Mouse (Mus musculus) heart, embryonic 15.5 days (tissue): ENCODE measurements around the gene Las1l. TPM values are rescaled to one million over a fixed set of nuclear protein-coding genes. Genes with fewer than 3 reads are reported as not detected.
"Not testable (repeated sequence)": the region's sequence is repeated elsewhere in the genome, so short reads cannot be mapped to it uniquely, and the experiment has no call there.

Experiments
- ATAC-seq: fragments of 200-750 bp; cut with Nextera tagmentation; replicated peaks from 2 replicates; pipeline ENCODE4 v1.8.0; 2017; ENCODE audit warnings: low read depth, moderate TSS enrichment; ENCODE audit not compliant: insufficient number of reproducible peaks, insufficient read depth, low FRiP score
- H3K27ac ChIP-seq: fragments of 300-500 bp; sonication (generic); 2 replicates; pipeline ENCODE4 v1.5.1; 2015; ENCODE audit warnings: mild to moderate bottlenecking, inconsistent platforms
- H3K27me3 ChIP-seq: fragments of 300-500 bp; sonication (generic); 2 replicates; pipeline ENCODE4 v1.6.1; 2015; ENCODE audit warnings: inconsistent platforms
- H3K36me3 ChIP-seq: fragments of 300-500 bp; sonication (generic); 2 replicates; pipeline ENCODE4 v1.6.1; 2015; ENCODE audit warnings: mild to moderate bottlenecking, inconsistent platforms
- H3K4me1 ChIP-seq: fragments of 300-500 bp; sonication (generic); replicated peaks from 2 replicates; pipeline ENCODE4 v1.6.1; 2015; ENCODE audit warnings: inconsistent platforms
- H3K4me2 ChIP-seq: fragments of 300-500 bp; sonication (generic); 2 replicates; pipeline ENCODE4 v1.6.1; 2015; ENCODE audit warnings: inconsistent platforms, mild to moderate bottlenecking, moderate library complexity
- H3K4me3 ChIP-seq: fragments of 300-500 bp; sonication (generic); 2 replicates; pipeline ENCODE4 v1.5.1; 2015; ENCODE audit warnings: mild to moderate bottlenecking, inconsistent platforms
- H3K9ac ChIP-seq: fragments of 300-500 bp; sonication (generic); 2 replicates; pipeline ENCODE4 v1.6.1; 2015; ENCODE audit warnings: mild to moderate bottlenecking, inconsistent platforms
- H3K9me3 ChIP-seq: fragments of 300-500 bp; sonication (generic); replicated peaks from 2 replicates; pipeline ENCODE4 v1.6.1; 2016; ENCODE audit warnings: inconsistent platforms
- WGBS: fragments of 180-500 bp; shearing (Covaris S2); methylation state at CpG from one replicate; pipeline ENCODE4 v1.1.7; 2015; ENCODE audit warnings: mixed read lengths; 5-methylcytosine and 5-hydroxymethylcytosine counted together
- polyA plus RNA-seq: library from polyadenylated mRNA; unstranded; fragments of >200 nt; fragmentation: Nextera tagmentation; extraction: Ambion mirVana; gene quantifications from 2 replicates; pipeline ENCODE4 v1.2.1, GENCODE M21; 2015

The Las1l gene
- 49.7 and 54.8 TPM in 2 replicates for polyA plus RNA-seq

DNA sequence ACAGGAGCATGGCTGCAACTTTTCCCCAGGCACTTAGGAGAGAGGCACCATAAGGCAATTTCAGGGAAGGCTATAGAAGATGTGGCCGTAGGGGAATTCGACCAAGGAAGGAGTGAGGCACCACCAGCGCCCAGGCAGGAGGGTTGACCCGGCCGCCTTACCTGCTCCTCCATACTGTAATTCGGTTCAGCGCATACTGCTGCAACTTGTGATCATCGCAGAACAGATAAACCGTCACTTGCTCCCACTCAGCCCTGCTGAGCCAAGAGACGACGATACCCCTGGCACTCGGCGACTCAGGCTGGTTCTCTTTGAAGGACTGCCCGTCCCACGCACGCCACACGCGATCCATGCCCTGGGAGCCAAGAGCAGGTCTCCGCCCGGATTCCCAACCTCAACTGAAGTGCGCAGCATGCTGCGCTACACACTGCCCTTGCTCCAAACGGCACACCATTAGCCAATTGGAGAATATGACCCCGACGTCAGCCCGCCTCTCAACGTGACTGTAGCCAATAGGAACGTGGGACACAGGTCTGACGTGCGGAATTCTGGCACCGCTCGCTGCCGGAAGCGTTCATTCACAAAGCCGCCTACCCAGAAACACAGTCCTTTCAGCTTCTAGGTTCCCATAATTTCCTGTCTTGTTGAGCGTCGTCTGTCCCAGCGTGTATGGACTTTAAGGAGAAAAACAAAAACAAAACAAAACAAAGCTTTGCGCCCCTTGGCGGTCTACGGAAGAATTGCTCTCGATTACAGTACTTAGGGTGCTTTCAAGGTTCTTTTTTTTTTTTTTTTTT is at the start of gene Las1l:
TSS of gene Las1l (minus strand) at position 466 of the 797 bp plus-strand sequence.
- Histone ChIP-seq H3K4me3 (peak within 1 kb of the TSS; percentile 65), H3K4me2 (peak within 1 kb of the TSS; percentile 69), H3K9me3 (no peaks in the 10 kb centered on the region), H3K27me3 (no peaks in the 10 kb centered on the region), H3K9ac (peak within 1 kb of the TSS; percentile 64), H3K27ac (peak within 1 kb of the TSS; percentile 72), H3K36me3 (no peaks in the 10 kb centered on the region; the same call in 1 of the 2 replicates), H3K4me1 (peaks cover 3% of the 10 kb centered on the region; the same call in 1 of the 2 replicates)
- 15% methylated on average over 42 of the region's 42 CpGs for WGBS
- ATAC-seq = peak; percentile 100

DNA sequence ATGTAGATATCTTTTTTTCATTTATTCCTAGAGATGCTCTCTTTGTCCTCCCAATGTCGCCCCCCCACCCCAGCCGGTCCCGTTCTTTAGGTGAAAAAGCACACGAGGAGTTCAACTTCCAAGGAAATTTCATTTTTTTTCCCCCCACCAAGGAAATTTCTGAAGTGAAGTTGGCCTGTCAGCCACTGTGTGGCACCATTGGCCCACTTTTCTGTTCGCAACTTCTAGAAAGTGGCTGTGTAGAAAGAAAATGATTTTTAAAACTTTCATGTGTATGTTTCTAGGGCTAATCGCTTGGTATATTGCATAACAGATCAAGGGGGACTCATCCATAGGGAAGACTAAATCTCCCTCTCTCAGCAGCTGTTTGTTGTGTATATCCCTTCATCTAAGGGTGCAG is 49.6 kb upstream of the Las1l start:
- no peaks in the 10 kb centered on the region for H3K27me3 ChIP-seq
- H3K9me3 ChIP-seq = no peaks in the 10 kb centered on the region
- H3K27ac ChIP-seq = no peak overlapping the region
- no peak overlapping the region for H3K9ac ChIP-seq
- 56% methylated on average over 6 of the region's 6 CpGs for WGBS
- H3K4me1 ChIP-seq = no peaks in the 10 kb centered on the region
- H3K4me3 ChIP-seq = no peak overlapping the region
- no peak overlapping the region for H3K4me2 ChIP-seq
- no peak for ATAC-seq
- H3K36me3 ChIP-seq = no peaks in the 10 kb centered on the region

DNA sequence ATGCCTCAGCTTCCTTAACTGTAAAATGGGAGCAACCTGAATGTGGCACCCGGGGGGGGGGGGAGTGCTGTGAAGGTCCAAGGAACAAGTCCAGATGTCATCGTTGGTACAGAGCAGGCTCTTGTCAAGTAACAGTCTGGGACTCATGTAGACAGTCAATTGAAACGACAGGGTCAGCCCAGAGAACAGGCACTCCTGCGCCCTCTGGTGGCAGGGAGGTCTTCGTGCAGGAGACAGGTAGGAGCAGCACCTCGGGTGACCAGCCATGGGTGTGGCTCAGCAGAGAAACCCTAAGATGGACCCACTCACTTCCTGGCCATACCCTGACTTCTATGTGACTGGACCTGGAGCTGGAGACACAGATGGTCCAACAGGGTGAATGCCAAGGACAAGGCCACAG is 42.8 kb upstream of the Las1l start:
- Histone ChIP-seq H3K27ac (no peak overlapping the region), H3K4me1 (no peaks in the 10 kb centered on the region), H3K36me3 (no peaks in the 10 kb centered on the region), H3K4me3 (no peak overlapping the region), H3K9me3 (no peaks in the 10 kb centered on the region), H3K9ac (no peak overlapping the region), H3K27me3 (no peaks in the 10 kb centered on the region), H3K4me2 (no peak overlapping the region)
- no peak for ATAC-seq
- 73% methylated on average over 6 of the region's 6 CpGs for WGBS

DNA sequence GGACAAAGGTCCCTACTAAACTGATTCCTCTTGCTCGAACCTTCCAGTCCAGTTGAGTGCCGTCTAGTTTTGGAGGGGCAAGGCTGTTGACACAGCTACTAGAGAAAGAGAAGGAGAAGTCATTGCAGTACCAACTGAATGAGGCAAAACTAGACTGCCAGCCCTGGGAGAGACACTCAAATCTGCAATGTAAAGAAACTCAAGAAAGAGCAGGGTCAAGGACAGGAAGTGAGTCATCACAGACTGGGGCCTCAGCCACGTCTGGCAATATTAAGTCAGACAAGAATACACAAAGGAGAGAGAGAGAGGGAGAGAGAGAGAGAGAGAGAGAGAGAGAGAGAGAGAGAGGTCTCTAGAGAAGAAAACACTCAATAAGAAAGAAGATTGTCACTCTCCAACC is 36.4 kb upstream of the Las1l start:
- Histone ChIP-seq H3K27ac (no peak overlapping the region), H3K27me3 (no peaks in the 10 kb centered on the region), H3K4me1 (no peaks in the 10 kb centered on the region), H3K4me3 (no peak overlapping the region), H3K9me3 (no peaks in the 10 kb centered on the region), H3K9ac (no peak overlapping the region), H3K4me2 (no peak overlapping the region), H3K36me3 (no peaks in the 10 kb centered on the region)
- ATAC-seq = no peak
- WGBS = 52% methylated on average over 3 of the region's 3 CpGs

DNA sequence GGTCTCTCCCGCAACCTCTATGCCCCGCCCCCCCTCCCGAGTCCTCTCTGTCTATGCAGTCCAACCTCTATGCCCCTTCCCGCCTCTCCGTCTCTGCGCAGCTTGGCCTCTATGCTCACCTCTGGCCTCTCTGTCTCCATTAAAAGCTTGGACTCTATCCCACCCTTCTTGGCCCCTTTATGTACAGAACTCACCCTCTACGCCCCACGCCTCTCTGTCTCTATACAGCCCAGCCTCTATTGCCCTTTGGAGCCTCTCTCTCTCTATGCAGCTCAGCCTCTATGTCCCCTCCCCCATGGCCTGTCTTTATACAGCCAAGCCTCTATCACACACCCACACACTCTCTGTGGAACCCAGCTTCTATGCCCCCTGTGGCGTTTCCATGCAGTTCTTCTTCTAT is 13.2 kb upstream of the Las1l start:
- no peak overlapping the region for H3K4me2 ChIP-seq
- WGBS = 90% methylated on average over 9 of the region's 9 CpGs
- no peaks in the 10 kb centered on the region for H3K4me1 ChIP-seq
- H3K36me3 ChIP-seq = no peaks in the 10 kb centered on the region
- H3K9me3 ChIP-seq = no peaks in the 10 kb centered on the region
- H3K4me3 ChIP-seq = no peak overlapping the region
- ATAC-seq = no peak
- no peak overlapping the region for H3K27ac ChIP-seq
- no peaks in the 10 kb centered on the region for H3K27me3 ChIP-seq
- no peak overlapping the region for H3K9ac ChIP-seq

DNA sequence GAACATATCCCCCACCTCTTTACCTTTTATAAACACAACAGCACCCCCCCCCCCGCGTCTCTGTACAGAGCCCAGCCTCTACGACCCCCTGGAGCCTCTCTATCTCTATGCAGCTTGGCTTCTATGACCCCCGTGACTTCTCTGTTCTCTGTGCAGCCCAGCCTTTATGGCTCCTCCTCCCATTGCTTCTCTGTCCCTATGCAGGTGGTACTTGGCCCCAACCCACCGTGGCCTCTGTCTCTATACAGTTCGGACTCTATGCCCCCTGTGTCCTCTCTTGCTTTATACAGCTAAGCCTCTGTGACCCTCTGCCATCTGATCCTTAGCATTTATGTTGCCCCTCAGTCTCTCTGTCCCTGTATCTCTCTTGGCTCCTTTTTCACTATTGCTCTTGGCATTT is 12.4 kb upstream of the Las1l start:
- H3K9ac ChIP-seq = no peak overlapping the region
- H3K4me3 ChIP-seq = no peak overlapping the region
- no peaks in the 10 kb centered on the region for H3K9me3 ChIP-seq
- no peaks in the 10 kb centered on the region for H3K36me3 ChIP-seq
- ATAC-seq = no peak
- H3K4me2 ChIP-seq = peak overlapping the region; percentile 72; the same call in 1 of the 2 replicates
- H3K27ac ChIP-seq = no peak overlapping the region
- no peaks in the 10 kb centered on the region for H3K27me3 ChIP-seq
- WGBS = 36% methylated on average over 6 of the region's 6 CpGs
- H3K4me1 ChIP-seq = no peaks in the 10 kb centered on the region

DNA sequence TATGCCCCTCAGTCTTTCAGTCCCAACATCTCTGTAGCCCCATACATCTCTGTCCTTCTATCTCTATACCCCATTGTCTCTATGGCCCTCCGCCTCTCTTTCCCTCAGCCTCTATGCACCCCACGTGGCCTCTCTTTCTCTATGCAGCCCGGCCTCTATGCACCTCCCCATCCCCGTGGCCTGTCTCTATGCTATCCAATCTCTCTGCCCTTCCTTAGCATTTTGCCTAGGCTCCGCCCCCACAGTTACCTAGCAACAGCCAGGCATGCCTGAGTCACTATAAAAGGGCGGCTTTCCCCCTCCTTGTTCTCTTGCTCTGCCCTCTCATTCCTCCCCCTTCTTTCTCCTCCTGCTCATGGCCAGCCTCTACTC is 11.8 kb upstream of the Las1l start:
- H3K4me3 ChIP-seq = peak overlapping the region; percentile 49
- peak overlapping the region; percentile 72 for H3K4me2 ChIP-seq
- H3K36me3 ChIP-seq = no peaks in the 10 kb centered on the region
- WGBS = 13% methylated on average over 6 of the region's 6 CpGs
- no peaks in the 10 kb centered on the region for H3K9me3 ChIP-seq
- no peaks in the 10 kb centered on the region for H3K27me3 ChIP-seq
- peak overlapping the region; percentile 12; the same call in 1 of the 2 replicates for H3K27ac ChIP-seq
- H3K4me1 ChIP-seq = no peaks in the 10 kb centered on the region
- ATAC-seq = peak; percentile 88
- peak overlapping the region; percentile 32; the same call in 1 of the 2 replicates for H3K9ac ChIP-seq

DNA sequence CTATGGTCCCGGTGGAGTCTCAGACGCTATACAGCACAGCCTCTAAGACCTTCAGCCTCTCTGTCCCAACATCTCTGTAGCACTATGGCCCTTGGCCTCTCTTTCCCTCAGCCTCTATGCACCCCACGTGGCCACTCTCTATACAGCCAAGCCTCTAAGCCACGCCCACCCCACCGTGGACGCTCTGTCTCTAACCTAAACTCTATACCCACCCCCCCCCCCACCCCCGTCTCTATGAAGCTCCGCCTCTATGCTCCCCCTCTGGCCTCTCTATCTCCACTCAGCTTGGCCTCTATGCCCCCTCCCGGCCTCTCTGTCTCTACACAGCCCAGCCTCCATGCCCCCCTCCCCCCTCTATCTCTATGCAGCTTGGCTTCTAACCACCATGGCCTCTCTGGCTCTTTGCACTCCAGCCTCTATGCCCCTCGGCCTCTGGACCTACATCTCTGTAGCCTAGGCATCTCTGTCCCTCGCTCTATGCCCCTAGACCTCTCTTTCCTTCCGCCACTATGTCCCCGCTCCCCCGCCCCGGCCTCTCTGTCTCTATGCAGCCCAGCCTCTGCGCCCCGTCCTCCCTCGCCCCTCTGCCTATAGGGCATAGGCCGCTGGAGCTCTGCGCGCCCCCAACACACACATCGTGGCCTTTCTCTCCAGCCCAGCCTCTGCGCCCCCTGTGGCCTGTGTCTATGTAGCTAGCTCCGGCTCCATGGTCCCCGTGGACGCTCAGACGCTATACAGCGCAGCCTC is 11.3 kb upstream of the Las1l start:
- no peaks in the 10 kb centered on the region for H3K9me3 ChIP-seq
- H3K9ac ChIP-seq = peak overlapping the region; percentile 32; the same call in 1 of the 2 replicates
- 12% methylated on average over 25 of the region's 28 CpGs for WGBS
- H3K27ac ChIP-seq = peak overlapping the region; percentile 12; the same call in 1 of the 2 replicates
- H3K4me3 ChIP-seq = peak overlapping the region; percentile 49
- no peaks in the 10 kb centered on the region for H3K27me3 ChIP-seq
- H3K4me2 ChIP-seq = peak overlapping the region; percentile 72
- no peaks in the 10 kb centered on the region for H3K36me3 ChIP-seq
- ATAC-seq = peak; percentile 72
- H3K4me1 ChIP-seq = no peaks in the 10 kb centered on the region

DNA sequence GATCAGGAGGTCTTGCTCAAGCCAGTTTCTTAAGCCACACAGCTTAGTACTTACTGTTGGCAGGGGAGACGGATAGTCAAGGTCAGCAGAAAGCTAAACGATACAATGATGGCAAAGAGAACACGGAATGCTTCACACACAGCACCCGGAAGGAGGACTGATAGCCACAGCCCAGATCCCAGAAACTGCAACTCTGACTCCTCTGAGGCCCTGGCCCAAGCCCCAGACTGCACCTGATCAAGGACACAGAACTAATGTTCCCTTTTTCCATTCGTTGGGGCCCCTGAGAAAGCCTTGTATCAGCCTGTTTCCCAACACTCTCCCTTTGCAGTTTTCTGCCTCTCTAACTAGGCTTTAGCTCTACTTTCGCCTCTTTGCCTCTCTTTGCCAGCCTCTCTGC is 8.3 kb upstream of the Las1l start:
- Histone ChIP-seq H3K36me3 (no peaks in the 10 kb centered on the region), H3K4me3 (no peak overlapping the region), H3K9ac (no peak overlapping the region), H3K9me3 (no peaks in the 10 kb centered on the region), H3K27me3 (no peaks in the 10 kb centered on the region), H3K4me2 (no peak overlapping the region), H3K27ac (no peak overlapping the region), H3K4me1 (no peaks in the 10 kb centered on the region)
- ATAC-seq = no peak
- 62% methylated on average over 5 of the region's 6 CpGs for WGBS

DNA sequence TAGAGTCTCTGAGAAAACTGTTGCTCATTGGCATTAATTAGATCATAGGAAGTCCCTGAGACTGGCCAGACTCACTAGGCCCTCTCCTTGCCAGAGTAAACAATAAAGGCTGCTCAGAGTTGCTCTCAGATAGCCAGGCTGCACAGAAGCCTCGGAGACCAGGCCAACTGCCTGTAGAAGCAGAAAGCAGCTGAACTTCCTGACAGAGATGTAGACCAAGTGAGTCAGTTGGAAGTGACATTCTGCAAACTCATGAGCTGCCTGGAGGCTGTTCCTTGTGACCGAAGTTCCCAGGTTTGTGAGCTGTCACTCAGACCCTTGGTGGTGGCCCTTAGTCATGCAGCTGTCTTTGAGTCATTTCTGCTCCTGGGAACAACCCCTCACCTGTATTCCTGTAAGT is 6.6 kb upstream of the Las1l start:
- 56% methylated on average over 2 of the region's 2 CpGs for WGBS
- Histone ChIP-seq H3K4me1 (no peaks in the 10 kb centered on the region), H3K36me3 (no peaks in the 10 kb centered on the region), H3K4me2 (no peak overlapping the region), H3K4me3 (no peak overlapping the region), H3K27me3 (no peaks in the 10 kb centered on the region), H3K9me3 (no peaks in the 10 kb centered on the region), H3K9ac (no peak overlapping the region), H3K27ac (no peak overlapping the region)
- ATAC-seq = no peak

DNA sequence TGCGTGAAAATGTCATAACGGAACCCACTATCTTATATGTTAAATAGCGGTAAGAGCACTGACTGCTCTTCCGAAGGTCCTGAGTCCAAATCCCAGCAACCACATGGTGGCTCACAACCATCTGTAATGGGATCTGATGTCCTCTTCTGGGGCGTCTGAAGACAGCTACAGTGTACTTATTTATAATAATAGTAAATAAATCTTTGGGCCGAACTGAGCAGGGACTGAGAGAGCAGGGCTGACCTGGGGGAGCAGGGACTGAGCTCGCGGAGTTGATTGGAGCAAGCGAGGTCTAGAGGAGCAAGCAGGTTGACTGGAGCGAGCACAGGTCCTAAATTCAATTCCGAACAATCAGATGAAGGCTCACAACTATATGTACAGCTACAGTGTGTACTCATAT is 699 bp upstream of the Las1l start:
- peak overlapping the region; percentile 24; the same call in 1 of the 2 replicates for H3K27ac ChIP-seq
- 31% methylated on average over 11 of the region's 11 CpGs for WGBS
- H3K4me1 ChIP-seq = not testable (repeated sequence)

More for the DNA sequence above, 699 bp upstream of the Las1l start:
- peak overlapping the region; percentile 65 for H3K4me3 ChIP-seq
- peak overlapping the region; percentile 14; the same call in 1 of the 2 replicates for H3K9ac ChIP-seq
- H3K9me3 ChIP-seq, ATAC-seq, H3K36me3 ChIP-seq, H3K27me3 ChIP-seq: not testable (repeated sequence)
- H3K4me2 ChIP-seq = peak overlapping the region; percentile 62
